Mouse (Mus musculus): Measurements from ENCODE around the gene Fn3k.

The Fn3k gene

GRCm38 (mm10) chr11:121451753-121452635, 17.3 kb downstream of the Fn3k start, which contains the start of gene Tbcd:
Gene Tbcd, plus strand, starts transcription at chr11:121451949.
- peak; percentile 94 for DNase-seq (ENCODE audit: low spot score)

DNA sequence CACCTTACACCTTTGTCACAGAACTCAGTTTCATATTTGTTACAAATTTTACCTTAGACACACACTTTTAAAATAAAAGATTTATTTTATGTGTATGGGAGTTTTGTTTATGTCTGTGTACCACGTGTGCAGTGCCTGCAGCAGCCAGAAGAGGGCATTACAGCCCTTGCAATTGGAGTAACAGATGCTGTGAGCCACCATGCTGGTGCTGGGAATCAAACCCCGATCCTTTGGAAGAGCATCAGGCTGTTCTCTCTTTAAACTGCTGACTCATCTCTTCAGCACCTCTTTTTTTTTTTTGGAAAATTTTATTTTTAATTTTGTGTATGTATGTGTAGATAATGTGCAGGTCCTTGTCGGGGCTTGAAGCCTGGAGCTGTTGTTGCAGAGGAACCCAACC, 23.2 kb downstream of the Fn3k start:
- DNase-seq (ENCODE audit: low spot score): no peak

DNA sequence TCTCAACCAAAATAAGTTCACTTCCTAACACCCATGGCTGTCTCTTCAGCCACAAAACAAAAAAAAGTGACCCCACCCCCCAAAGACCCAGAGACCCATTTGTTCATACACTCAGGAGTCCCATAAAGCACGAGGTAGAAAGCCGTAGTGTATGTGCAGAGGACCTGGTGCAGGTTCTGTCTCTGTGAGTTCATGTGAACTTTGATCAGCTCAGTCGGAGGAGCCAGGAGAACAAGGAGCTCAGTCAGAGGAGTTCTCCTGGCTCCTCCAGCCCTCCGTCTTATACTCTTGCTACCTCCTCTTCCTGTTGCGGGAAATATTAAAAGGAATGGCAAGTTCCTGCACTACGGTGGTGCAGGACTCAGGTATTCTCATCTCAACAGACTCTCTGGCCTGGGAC, 32.7 kb downstream of the Fn3k start:
- no peak for DNase-seq (ENCODE audit: low spot score)

- DNase-seq (ENCODE audit: low spot score): no peak
Observed at GRCm38 (mm10) chr11:121474831-121475230, 40.1 kb downstream of the Fn3k start.

DNA sequence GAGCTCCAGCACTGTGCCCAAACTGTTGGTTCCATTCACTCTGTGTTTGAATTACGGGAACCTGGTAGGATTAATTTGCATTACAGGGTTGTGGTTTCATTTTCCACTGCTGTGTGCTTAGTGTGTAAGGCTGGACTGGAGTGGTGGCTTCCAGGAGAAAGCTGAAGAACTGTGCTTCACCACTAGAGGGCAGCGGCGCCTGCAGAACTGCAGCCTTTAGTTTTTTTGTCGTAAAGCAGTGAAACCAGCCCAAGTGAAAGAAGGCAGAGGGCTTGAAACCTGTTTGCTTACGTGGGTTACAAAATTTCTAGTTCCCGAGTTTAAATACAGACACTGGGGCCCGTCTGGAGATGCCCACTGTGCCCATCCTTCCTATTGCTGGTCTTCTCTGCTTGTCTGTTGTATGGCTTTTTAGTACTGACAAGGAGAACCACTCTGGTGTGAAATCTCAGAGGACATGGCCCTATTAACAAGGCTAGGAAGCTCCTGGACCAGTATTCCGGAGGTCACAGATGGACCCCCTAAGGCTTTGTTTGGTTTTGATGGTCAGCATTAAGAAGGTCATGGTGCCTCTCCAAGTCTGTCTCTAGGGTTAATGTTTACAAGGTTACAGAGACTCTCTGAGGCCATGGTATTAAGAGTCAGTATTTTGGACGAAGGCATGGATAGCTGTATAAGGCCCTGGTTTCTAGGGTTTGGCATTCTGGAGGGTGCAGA, 41.1 kb downstream of the Fn3k start:
- peak; percentile 85 for DNase-seq (ENCODE audit: low spot score)

DNA sequence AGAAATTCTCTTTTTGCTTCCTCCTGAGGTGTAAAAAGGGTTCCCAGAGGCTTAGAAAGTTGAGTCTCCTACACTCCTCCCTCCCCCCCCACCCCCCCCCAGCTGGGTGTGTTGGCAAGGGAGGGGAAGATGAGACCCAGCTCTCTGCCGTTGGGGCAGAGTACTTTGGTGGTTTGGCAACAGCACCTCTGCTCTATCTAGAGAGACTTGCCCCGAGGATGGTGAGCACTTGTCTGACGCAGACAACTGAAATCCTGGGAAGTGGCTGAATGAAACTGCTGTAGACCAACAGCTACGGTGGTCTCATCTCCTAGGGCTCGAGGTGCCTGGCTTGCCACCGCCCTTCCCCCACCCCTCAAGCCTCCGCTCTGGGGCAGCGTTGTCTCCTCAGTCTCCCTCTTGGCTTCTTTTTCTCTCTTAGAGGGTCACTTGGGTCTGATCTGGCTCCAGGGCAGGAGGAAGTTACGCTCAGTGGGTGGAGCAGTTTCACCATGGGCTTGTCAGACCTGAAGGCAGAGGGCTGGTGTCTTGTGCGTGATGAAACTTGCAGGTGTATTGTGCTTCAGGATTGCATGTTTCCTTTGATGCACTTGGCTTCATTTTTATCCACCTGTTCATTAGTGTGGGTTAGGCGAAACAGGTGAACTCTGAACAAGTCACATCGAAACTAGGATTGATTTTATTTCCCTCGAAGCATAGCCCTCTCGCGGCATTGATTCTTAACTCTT, 44.9 kb downstream of the Fn3k start:
- peak; percentile 22 for DNase-seq (ENCODE audit: low spot score)

DNA sequence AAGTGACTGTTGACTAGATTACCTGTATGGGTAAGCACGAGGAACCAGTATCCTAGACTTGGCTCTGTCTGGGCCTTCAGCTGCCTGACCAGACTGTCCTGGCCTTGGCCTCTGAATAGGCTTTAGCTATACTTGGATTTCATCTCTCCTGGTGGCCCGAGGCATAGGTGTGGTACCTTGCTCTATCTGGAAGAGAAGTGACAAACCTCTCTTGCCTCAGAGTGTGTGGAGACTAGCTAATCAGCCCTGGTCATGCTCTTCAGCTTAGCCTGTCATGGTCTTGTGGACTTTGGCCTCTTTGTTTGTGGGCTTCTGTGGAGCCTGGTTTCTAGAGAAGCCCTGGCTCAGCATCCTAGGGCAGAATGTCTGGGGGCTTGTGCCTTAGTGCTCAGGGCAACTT, 46.4 kb downstream of the Fn3k start:
- DNase-seq (ENCODE audit: low spot score): no peak

GRCm38 (mm10) chr11:121485882-121486281, 51.2 kb downstream of the Fn3k start:
- DNase-seq (ENCODE audit: low spot score): no peak

DNA sequence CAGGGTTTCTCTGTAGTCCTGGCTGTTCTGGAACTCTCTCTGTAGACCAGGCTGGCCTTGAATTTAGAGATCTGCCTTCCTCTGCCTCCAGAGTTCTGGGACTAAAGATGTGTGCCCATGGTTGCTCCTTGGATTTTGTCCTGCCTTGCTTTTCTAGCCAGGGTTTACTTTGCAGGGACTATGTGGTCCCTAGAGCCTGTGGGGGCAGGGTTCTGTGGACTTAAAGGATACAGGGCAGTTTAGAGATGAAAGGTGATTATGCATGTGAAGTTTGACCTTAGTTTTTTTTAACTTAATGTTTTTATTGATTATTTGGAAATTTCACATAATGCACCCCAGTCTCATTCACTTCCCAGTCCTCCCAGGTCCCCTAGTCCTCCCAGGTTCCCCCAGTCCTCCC, 55.9 kb downstream of the Fn3k start:
- no peak for DNase-seq (ENCODE audit: low spot score)
